Mouse (Mus musculus): Measurements from ENCODE around the gene Numa1. TPM values are rescaled to one million over a fixed set of nuclear protein-coding genes. Genes with fewer than 3 reads are reported as not detected.

Gene Numa1
- polyA plus RNA-seq, 1 experiment from 2014 or later: 73.5 TPM

GRCm38 (mm10) chr7:101967256-101967655 lies 33.3 kb downstream of the Numa1 start:
- H3K27ac ChIP-seq: no peak overlapping the region
- no peaks in the 10 kb centered on the region for H3K36me3 ChIP-seq
- H3K4me2 ChIP-seq: no peak overlapping the region
- H3K9ac ChIP-seq: no peak overlapping the region
- H3K9me3 ChIP-seq (replicated peaks): no peaks in the 10 kb centered on the region
- no peak overlapping the region for H3K4me3 ChIP-seq (replicated peaks)
- no peaks in the 10 kb centered on the region for H3K27me3 ChIP-seq
- WGBS: 89% methylated on average over 1 of the region's 1 CpGs
- H3K4me1 ChIP-seq: peaks cover 34% of the 10 kb centered on the region
- ATAC-seq (replicated peaks; ENCODE audit: low FRiP score): no peak

- Histone ChIP-seq H3K9ac (peak overlapping the region; percentile 56; the same call in 1 of the 2 replicates), H3K4me2 (peak overlapping the region; percentile 84), H3K9me3 (replicated peaks) (no peaks in the 10 kb centered on the region), H3K4me3 (replicated peaks) (no peak overlapping the region), H3K27me3 (no peaks in the 10 kb centered on the region), H3K27ac (peak overlapping the region; percentile 96), H3K4me1 (peaks cover 49% of the 10 kb centered on the region), H3K36me3 (no peaks in the 10 kb centered on the region)
- no peak for ATAC-seq (replicated peaks; ENCODE audit: low FRiP score)
- 76% methylated on average over 2 of the region's 2 CpGs for WGBS
Observed at GRCm38 (mm10) chr7:101968751-101969150, 34.8 kb downstream of the Numa1 start.

- H3K9ac ChIP-seq: peak overlapping the region; percentile 56
- ATAC-seq (replicated peaks; ENCODE audit: low FRiP score): peak; percentile 96
- whole genome bisulfite sequencing: under 1% methylated on average over 51 of the region's 53 CpGs
- no peaks in the 10 kb centered on the region for H3K27me3 ChIP-seq
- peak overlapping the region; percentile 96 for H3K27ac ChIP-seq
- peak overlapping the region; percentile 84 for H3K4me2 ChIP-seq
- H3K4me3 ChIP-seq (replicated peaks): peak overlapping the region; percentile 54
- H3K9me3 ChIP-seq (replicated peaks): no peaks in the 10 kb centered on the region
- H3K36me3 ChIP-seq: no peaks in the 10 kb centered on the region
- peaks cover 60% of the 10 kb centered on the region for H3K4me1 ChIP-seq
Observed at GRCm38 (mm10) chr7:101969694-101970428, 36.0 kb downstream of the Numa1 start.

- Histone ChIP-seq H3K27ac (peak overlapping the region; percentile 96), H3K27me3 (no peaks in the 10 kb centered on the region), H3K4me3 (replicated peaks) (peak overlapping the region; percentile 54), H3K36me3 (no peaks in the 10 kb centered on the region), H3K9ac (peak overlapping the region; percentile 56), H3K4me1 (peaks cover 57% of the 10 kb centered on the region), H3K4me2 (peak overlapping the region; percentile 84), H3K9me3 (replicated peaks) (no peaks in the 10 kb centered on the region)
- WGBS: under 1% methylated on average over 17 of the region's 17 CpGs
- ATAC-seq (replicated peaks; ENCODE audit: low FRiP score): peak; percentile 79
Observed at GRCm38 (mm10) chr7:101970429-101970775, 36.5 kb downstream of the Numa1 start.

- ATAC-seq (replicated peaks; ENCODE audit: low FRiP score): peak; percentile 65
- no peaks in the 10 kb centered on the region for H3K27me3 ChIP-seq
- H3K36me3 ChIP-seq: peaks cover under 1% of the 10 kb centered on the region; the same call in 1 of the 2 replicates
- peaks cover 54% of the 10 kb centered on the region for H3K4me1 ChIP-seq
- WGBS: 5% methylated on average over 19 of the region's 19 CpGs
- no peaks in the 10 kb centered on the region for H3K9me3 ChIP-seq (replicated peaks)
- H3K27ac ChIP-seq: peak overlapping the region; percentile 96
- peak overlapping the region; percentile 84 for H3K4me2 ChIP-seq
- H3K4me3 ChIP-seq (replicated peaks): peak overlapping the region; percentile 54
- peak overlapping the region; percentile 56 for H3K9ac ChIP-seq
Observed at GRCm38 (mm10) chr7:101970821-101971461, 37.0 kb downstream of the Numa1 start.

GRCm38 (mm10) chr7:101971721-101972120 lies 37.8 kb downstream of the Numa1 start:
- peak overlapping the region; percentile 84 for H3K4me2 ChIP-seq
- peak overlapping the region; percentile 54 for H3K4me3 ChIP-seq (replicated peaks)
- H3K9me3 ChIP-seq (replicated peaks): no peaks in the 10 kb centered on the region
- peaks cover 54% of the 10 kb centered on the region for H3K4me1 ChIP-seq
- H3K9ac ChIP-seq: peak overlapping the region; percentile 56
- ATAC-seq (replicated peaks; ENCODE audit: low FRiP score): no peak
- 45% methylated on average over 2 of the region's 2 CpGs for WGBS
- H3K27me3 ChIP-seq: no peaks in the 10 kb centered on the region
- H3K27ac ChIP-seq: peak overlapping the region; percentile 96
- peaks cover 6% of the 10 kb centered on the region for H3K36me3 ChIP-seq

- Histone ChIP-seq H3K4me1 (peaks cover 45% of the 10 kb centered on the region), H3K9ac (no peak overlapping the region), H3K4me2 (no peak overlapping the region), H3K27ac (no peak overlapping the region), H3K9me3 (replicated peaks) (no peaks in the 10 kb centered on the region), H3K4me3 (replicated peaks) (no peak overlapping the region), H3K27me3 (no peaks in the 10 kb centered on the region), H3K36me3 (peaks cover 15% of the 10 kb centered on the region)
- ATAC-seq (replicated peaks; ENCODE audit: low FRiP score): no peak
- 52% methylated on average over 3 of the region's 3 CpGs for WGBS
Observed at GRCm38 (mm10) chr7:101973730-101974129, 39.8 kb downstream of the Numa1 start.

GRCm38 (mm10) chr7:101974505-101974904 lies 40.6 kb downstream of the Numa1 start:
- Histone ChIP-seq H3K27me3 (no peaks in the 10 kb centered on the region), H3K4me3 (replicated peaks) (no peak overlapping the region), H3K36me3 (peaks cover 18% of the 10 kb centered on the region), H3K4me1 (peaks cover 39% of the 10 kb centered on the region), H3K4me2 (no peak overlapping the region), H3K9ac (no peak overlapping the region), H3K27ac (no peak overlapping the region), H3K9me3 (replicated peaks) (no peaks in the 10 kb centered on the region)
- WGBS: 29% methylated on average over 2 of the region's 2 CpGs
- no peak for ATAC-seq (replicated peaks; ENCODE audit: low FRiP score)

GRCm38 (mm10) chr7:101982735-101983134 lies 48.8 kb downstream of the Numa1 start:
- no peak overlapping the region for H3K27ac ChIP-seq
- 0 out of 2 replicates have a peak, but pooled peaks cover 7% of the 10 kb centered on the region for H3K4me1 ChIP-seq
- no peaks in the 10 kb centered on the region for H3K27me3 ChIP-seq
- H3K4me3 ChIP-seq (replicated peaks): no peak overlapping the region
- no peak for ATAC-seq (replicated peaks; ENCODE audit: low FRiP score)
- WGBS: 71% methylated on average over 1 of the region's 1 CpGs
- no peak overlapping the region for H3K4me2 ChIP-seq
- H3K9ac ChIP-seq: no peak overlapping the region
- no peaks in the 10 kb centered on the region for H3K9me3 ChIP-seq (replicated peaks)
- peaks cover 53% of the 10 kb centered on the region for H3K36me3 ChIP-seq

- 0 out of 2 replicates have a peak overlapping the region, but pooled peaks have one; percentile 18 for H3K27ac ChIP-seq
- H3K27me3 ChIP-seq: no peaks in the 10 kb centered on the region
- no peak overlapping the region for H3K4me2 ChIP-seq
- 0 out of 2 replicates have a peak, but pooled peaks cover 7% of the 10 kb centered on the region for H3K4me1 ChIP-seq
- 75% methylated on average over 3 of the region's 3 CpGs for WGBS
- peaks cover 70% of the 10 kb centered on the region for H3K36me3 ChIP-seq
- no peak overlapping the region for H3K9ac ChIP-seq
- 0 out of 2 replicates have a peak, but pooled peaks have one; percentile 46 for ATAC-seq (replicated peaks; ENCODE audit: low FRiP score)
- H3K4me3 ChIP-seq (replicated peaks): no peak overlapping the region
- no peaks in the 10 kb centered on the region for H3K9me3 ChIP-seq (replicated peaks)
Observed at GRCm38 (mm10) chr7:101985081-101985480, 51.2 kb downstream of the Numa1 start.

- Histone ChIP-seq H3K4me1 (peaks cover 10% of the 10 kb centered on the region), H3K9me3 (replicated peaks) (no peaks in the 10 kb centered on the region), H3K9ac (no peak overlapping the region), H3K27ac (no peak overlapping the region), H3K36me3 (peaks cover 100% of the 10 kb centered on the region), H3K4me3 (replicated peaks) (no peak overlapping the region), H3K27me3 (no peaks in the 10 kb centered on the region), H3K4me2 (no peak overlapping the region)
- ATAC-seq (replicated peaks; ENCODE audit: low FRiP score): no peak
- WGBS: 92% methylated on average over 3 of the region's 3 CpGs
Observed at GRCm38 (mm10) chr7:101994241-101994640, 60.3 kb downstream of the Numa1 start.

- Histone ChIP-seq H3K9ac (no peak overlapping the region), H3K9me3 (replicated peaks) (no peaks in the 10 kb centered on the region), H3K4me2 (no peak overlapping the region), H3K36me3 (peaks cover 100% of the 10 kb centered on the region), H3K4me3 (replicated peaks) (no peak overlapping the region), H3K27ac (peak overlapping the region; percentile 86), H3K4me1 (peaks cover 23% of the 10 kb centered on the region), H3K27me3 (no peaks in the 10 kb centered on the region)
- ATAC-seq (replicated peaks; ENCODE audit: low FRiP score): peak; percentile 57
- WGBS: 43% methylated on average over 14 of the region's 14 CpGs
Observed at GRCm38 (mm10) chr7:101998194-101998927, 64.5 kb downstream of the Numa1 start.
